Mouse (Mus musculus) mesoderm, embryonic 11.5 days (tissue): ENCODE measurements around the gene Tsc22d2.
A peak's percentile ranks its signal among the peaks of the same experiment; 100 is the strongest.

Experiments used
- DNase-seq: peaks from one replicate; pipeline ENCODE4 v3.0.0-alpha.2; 2012; ENCODE audit warnings: low read depth, low spot score

Gene Tsc22d2

GRCm38 (mm10) chr3:58414234-58414938, at the start of gene Tsc22d2:
Gene Tsc22d2, plus strand, starts transcription at chr3:58414715.
- peak; percentile 93 for DNase-seq

- DNase-seq, result no peak
Observed at GRCm38 (mm10) chr3:58366756-58367155, 47.8 kb upstream of the Tsc22d2 start.

- DNase-seq, result no peak
Observed at GRCm38 (mm10) chr3:58370811-58371210, 43.7 kb upstream of the Tsc22d2 start.

GRCm38 (mm10) chr3:58372066-58372904, 42.2 kb upstream of the Tsc22d2 start:
- peak; percentile 79 for DNase-seq

- no peak for DNase-seq
Observed at GRCm38 (mm10) chr3:58372905-58373208, 41.7 kb upstream of the Tsc22d2 start.

GRCm38 (mm10) chr3:58374281-58374680, 40.2 kb upstream of the Tsc22d2 start:
- no peak for DNase-seq

- DNase-seq, result no peak
Observed at GRCm38 (mm10) chr3:58376713-58377112, 37.8 kb upstream of the Tsc22d2 start.

GRCm38 (mm10) chr3:58377589-58378134, 36.9 kb upstream of the Tsc22d2 start:
- no peak for DNase-seq

- no peak for DNase-seq
Observed at GRCm38 (mm10) chr3:58382676-58383075, 31.8 kb upstream of the Tsc22d2 start.

GRCm38 (mm10) chr3:58385060-58385459, 29.5 kb upstream of the Tsc22d2 start:
- DNase-seq, result no peak

GRCm38 (mm10) chr3:58388731-58389130, 25.8 kb upstream of the Tsc22d2 start:
- DNase-seq, result no peak

- DNase-seq, result no peak
Observed at GRCm38 (mm10) chr3:58398541-58398940, 16.0 kb upstream of the Tsc22d2 start.

GRCm38 (mm10) chr3:58399931-58400330, 14.6 kb upstream of the Tsc22d2 start:
- peak; percentile 7 for DNase-seq

GRCm38 (mm10) chr3:58411669-58412068, 2.8 kb upstream of the Tsc22d2 start:
- no peak for DNase-seq

GRCm38 (mm10) chr3:58413671-58414070, 844 bp upstream of the Tsc22d2 start:
- no peak for DNase-seq

- DNase-seq, result peak; percentile 41
Observed at GRCm38 (mm10) chr3:58414986-58415883, 720 bp downstream of the Tsc22d2 start.

- DNase-seq, result peak; percentile 85
Observed at GRCm38 (mm10) chr3:58415884-58416725, 1.6 kb downstream of the Tsc22d2 start.

GRCm38 (mm10) chr3:58416726-58417437, 2.4 kb downstream of the Tsc22d2 start:
- peak; percentile 21 for DNase-seq

GRCm38 (mm10) chr3:58418724-58419705, 4.5 kb downstream of the Tsc22d2 start:
- no peak for DNase-seq
